Mouse (Mus musculus) embryo, embryonic 10.5 days (tissue): Measurements from ENCODE around the gene Gm6164.
"Not testable (repeated sequence)": the region's sequence is repeated elsewhere in the genome, so short reads cannot be mapped to it uniquely, and the experiment has no call there.

Source experiments
- DNase-seq: peaks from one replicate; pipeline ENCODE4 v3.0.0-alpha.2; 2015; ENCODE audit warnings: low spot score

The Gm6164 gene

DNA sequence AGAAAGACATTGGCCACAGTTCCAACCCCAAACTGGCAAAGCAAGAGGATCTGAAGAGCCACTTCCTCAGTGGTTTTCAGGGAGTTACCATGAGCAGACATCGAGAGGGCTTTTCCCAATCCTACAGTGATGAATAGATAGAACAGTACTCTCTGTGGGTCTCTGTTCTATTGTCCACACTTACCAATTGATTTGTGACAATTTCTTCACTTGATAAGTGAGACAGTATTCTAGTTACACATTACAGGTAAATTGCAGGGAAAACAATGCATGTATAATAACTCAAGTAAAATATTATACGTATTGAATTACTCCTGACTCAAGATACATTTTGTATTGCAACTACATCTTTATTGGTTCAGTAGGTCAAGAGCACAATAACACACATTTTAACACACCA, at the start of gene Gm6164:
Gm6164 (minus strand) TSS at position 101 of the 400 bp plus-strand sequence.
- not testable (repeated sequence) for DNase-seq

DNA sequence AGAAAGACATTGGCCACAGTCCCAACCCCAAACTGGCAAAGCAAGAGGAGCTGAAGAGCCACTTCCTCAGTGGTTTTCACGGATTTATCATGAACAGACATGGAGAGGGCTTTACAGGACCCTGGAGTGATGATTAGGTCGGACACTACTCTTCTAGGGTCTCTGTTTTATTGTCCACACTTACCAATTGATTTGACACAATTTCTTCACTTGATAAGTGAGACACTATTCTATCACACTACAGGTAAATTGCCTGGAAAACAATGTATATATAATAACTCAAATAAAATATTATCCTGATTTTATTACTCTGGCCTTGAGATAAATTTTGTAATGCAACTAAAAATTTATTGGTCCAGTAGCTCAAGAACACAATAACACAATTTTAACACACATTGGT, 28.3 kb upstream of the Gm6164 start, which contains the start of gene Gm4498:
Gm4498 (minus strand) TSS at position 101 of the 400 bp plus-strand sequence.
- DNase-seq = not testable (repeated sequence)

DNA sequence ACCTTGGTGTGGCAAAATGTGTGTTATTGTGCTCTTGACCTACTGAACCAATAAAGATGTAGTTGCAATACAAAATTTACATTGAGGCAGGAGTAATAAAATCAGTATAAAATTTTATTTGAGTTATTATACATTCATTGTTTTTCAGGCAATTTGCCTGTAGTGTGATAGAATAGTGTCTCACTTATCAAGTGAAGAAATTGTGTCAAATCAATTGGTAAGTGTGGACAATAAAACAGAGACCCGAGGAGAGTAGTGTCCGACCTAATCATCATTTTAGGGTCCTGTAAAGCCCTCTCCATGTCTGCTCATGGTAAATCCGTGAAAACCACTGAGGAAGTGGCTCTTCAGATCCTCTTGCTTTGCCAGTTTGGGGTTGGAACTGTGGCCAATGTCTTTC, 12.0 kb downstream of the Gm6164 start, which contains the start of gene Vmn1r95:
Vmn1r95 (plus strand) TSS at position 301 of the 400 bp plus-strand sequence.
- not testable (repeated sequence) for DNase-seq

DNA sequence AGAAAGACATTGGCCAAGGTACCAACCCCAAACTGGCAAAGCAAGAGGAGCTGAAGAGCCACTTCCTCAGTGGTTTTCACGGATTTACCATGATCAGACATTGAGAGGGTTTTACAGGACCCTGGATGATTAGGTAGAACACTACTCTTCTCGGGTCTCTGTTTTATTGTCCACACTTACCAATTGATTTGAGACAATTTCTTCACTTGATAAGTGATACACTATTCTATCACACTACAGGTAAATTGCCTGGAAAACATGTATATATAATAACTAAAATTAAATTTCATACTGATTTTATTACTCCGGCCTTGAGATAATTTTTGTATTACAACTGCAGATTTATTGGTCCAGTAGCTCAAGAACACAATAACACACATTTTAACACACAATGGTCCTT, 37.1 kb downstream of the Gm6164 start, which contains the start of gene Vmn1r94:
Vmn1r94 (minus strand) TSS at position 101 of the 400 bp plus-strand sequence.
- not testable (repeated sequence) for DNase-seq
